Mouse (Mus musculus) heart, adult 2 months (tissue): ENCODE measurements around the gene Nt5c1a. TPM values are rescaled to one million over a fixed set of nuclear protein-coding genes. Genes with fewer than 3 reads are reported as not detected.

Source experiments
- DNase-seq, 2 experiments: peaks; one replicate each; pipeline ENCODE4 v3.0.0; 2021
- H3K27ac ChIP-seq: fragments of 200-600 bp; 2 replicates; pipeline ENCODE4 v1.8.1; 2022
- H3K27me3 ChIP-seq: fragments of 200-500 bp; 2 replicates; pipeline ENCODE4 v1.6.1; 2012; ENCODE audit warnings: mild to moderate bottlenecking, low read length, inconsistent platforms, mixed read lengths; ENCODE audit not compliant: control insufficient read depth, insufficient read depth
- H3K36me3 ChIP-seq: fragments of 200-500 bp; 2 replicates; pipeline ENCODE4 v1.6.1; 2012; ENCODE audit warnings: low read length, inconsistent platforms; ENCODE audit not compliant: control insufficient read depth, insufficient read depth
- H3K4me1 ChIP-seq: fragments of 200-500 bp; 2 replicates; pipeline ENCODE4 v1.6.1; 2011; ENCODE audit warnings: low read length; ENCODE audit not compliant: control insufficient read depth, insufficient read depth
- H3K4me3 ChIP-seq: fragments of 200-600 bp; 2 replicates; pipeline ENCODE4 v1.8.1; 2022
- H3K79me2 ChIP-seq: fragments of 200-500 bp; replicated peaks from 2 replicates; pipeline ENCODE4 v1.6.1; 2012; ENCODE audit warnings: mild to moderate bottlenecking, inconsistent platforms, low read length, moderate library complexity, mixed read lengths; ENCODE audit not compliant: control insufficient read depth, insufficient read depth
- H3K9ac ChIP-seq: fragments of 200-500 bp; 2 replicates; pipeline ENCODE4 v1.6.1; 2012; ENCODE audit warnings: low read depth, mild to moderate bottlenecking, control low read depth, inconsistent platforms, low read length, mixed read lengths
- CTCF ChIP-seq: fragments of 200-600 bp; IDR thresholded peaks from 2 replicates; pipeline ENCODE4 v1.8.1; 2022; ENCODE audit warnings: antibody characterized with exemption, mild to moderate bottlenecking, moderate library complexity
- EP300 ChIP-seq: fragments of 200-500 bp; IDR thresholded peaks from 2 replicates; pipeline ENCODE4 v1.6.1; 2011; ENCODE audit warnings: low read depth, low read length, control low read depth; ENCODE audit not compliant: insufficient read depth
- POLR2A ChIP-seq: fragments of 200-500 bp; IDR thresholded peaks from 2 replicates; pipeline ENCODE4 v1.6.1; 2011; ENCODE audit warnings: mild to moderate bottlenecking, low read depth, low read length, control low read depth; ENCODE audit not compliant: insufficient read depth
- WGBS: fragments of 180-500 bp; shearing (Covaris S2); methylation state at CpG from one replicate; pipeline ENCODE4 v1.1.7; 2018; 5-methylcytosine and 5-hydroxymethylcytosine counted together
- intact Hi-C: fragments of 180-260 bp; cut with DNase I; formaldehyde crosslinking; loops from one replicate; pipeline ENCODE4 v1.15.1; 2025
- polyA plus RNA-seq: library from polyadenylated mRNA; depleted of rRNA; stranded (reverse); fragments of >200 nt; gene quantifications from 2 replicates; pipeline ENCODE4 v1.2.3, GENCODE M21; 2012
- total RNA-seq, 2 experiments: library from RNA; stranded (reverse); gene quantifications; 2 replicates each; pipeline ENCODE4 v1.2.3; 2021

The Nt5c1a gene
- total and polyA plus RNA-seq, 3 experiments, result 19.6 to 57.6 (median 50.8) TPM

DNA sequence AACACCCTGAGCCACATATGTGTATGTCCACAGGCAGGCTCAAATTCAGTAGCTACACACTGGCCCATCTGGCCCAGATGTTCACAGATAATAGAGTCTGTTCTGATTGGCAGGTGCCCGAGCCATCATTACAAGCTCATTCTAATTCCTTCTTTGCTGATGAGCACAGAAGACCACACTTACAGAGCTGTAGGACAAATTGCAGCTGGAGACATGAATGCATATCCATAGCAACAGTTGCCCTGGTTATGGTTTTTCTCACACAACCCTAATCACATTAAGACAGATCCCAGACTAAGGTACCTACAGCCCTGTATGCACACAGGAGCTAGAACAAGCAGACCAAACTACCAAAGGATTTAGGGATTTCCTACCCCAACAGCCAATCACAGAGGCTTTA, 14.1 kb downstream of the Nt5c1a start:
- WGBS, result 89% methylated on average over 1 of the region's 1 CpGs
- intact Hi-C loops, result loop anchor here (5.0 kb wide), 1 partner anchor 58 kb away; no protein-coding TSS in a partner anchor

DNA sequence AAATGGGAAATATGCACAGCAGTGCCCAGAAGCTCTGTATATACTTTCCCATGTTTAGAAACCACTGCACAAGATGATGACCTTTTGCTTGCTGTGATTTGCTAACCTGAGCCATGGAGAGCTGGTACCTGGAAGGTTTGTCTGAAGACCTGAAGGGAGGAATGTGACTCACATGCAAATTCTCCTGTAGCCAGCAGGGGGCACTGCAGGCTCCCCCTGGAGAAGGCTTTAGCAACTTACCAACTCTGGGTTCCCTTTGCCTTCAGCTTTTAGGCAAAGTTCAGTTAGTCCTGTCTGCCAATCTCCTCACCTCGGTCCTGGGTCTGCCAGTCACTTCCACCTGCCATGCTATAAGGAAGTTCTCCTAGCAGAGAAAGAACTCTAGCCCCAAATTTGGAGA, 15.5 kb downstream of the Nt5c1a start:
- peak; percentile 32 to 67 for DNase-seq
- 3% methylated on average over 1 of the region's 1 CpGs for WGBS
- Histone ChIP-seq H3K79me2 (no peaks in the 10 kb centered on the region), H3K9ac (no peak overlapping the region), H3K27me3 (no peaks in the 10 kb centered on the region), H3K4me3 (no peak overlapping the region), H3K27ac (no peak overlapping the region), H3K36me3 (no peaks in the 10 kb centered on the region), H3K4me1 (peaks cover 4% of the 10 kb centered on the region; the same call in 1 of the 2 replicates)
- intact Hi-C loops, result loop anchor here (5.0 kb wide), 1 partner anchor 59 kb away; no protein-coding TSS in a partner anchor
- TF ChIP-seq EP300, result 0 out of 2 replicates have a peak, but pooled peaks have one; percentile 67
- no peak for TF ChIP-seq POLR2A
- TF ChIP-seq CTCF, result peak; percentile 98

More for the DNA sequence above, 14.1 kb downstream of the Nt5c1a start:
- Histone ChIP-seq H3K4me1 (peaks cover 2% of the 10 kb centered on the region; the same call in 1 of the 2 replicates), H3K4me3 (no peak overlapping the region), H3K79me2 (no peaks in the 10 kb centered on the region), H3K27me3 (no peaks in the 10 kb centered on the region), H3K27ac (no peak overlapping the region), H3K9ac (no peak overlapping the region), H3K36me3 (no peaks in the 10 kb centered on the region)
- DNase-seq, result no peak
- TF ChIP-seq CTCF, result no peak
- TF ChIP-seq EP300, result no peak
- TF ChIP-seq POLR2A, result no peak

DNA sequence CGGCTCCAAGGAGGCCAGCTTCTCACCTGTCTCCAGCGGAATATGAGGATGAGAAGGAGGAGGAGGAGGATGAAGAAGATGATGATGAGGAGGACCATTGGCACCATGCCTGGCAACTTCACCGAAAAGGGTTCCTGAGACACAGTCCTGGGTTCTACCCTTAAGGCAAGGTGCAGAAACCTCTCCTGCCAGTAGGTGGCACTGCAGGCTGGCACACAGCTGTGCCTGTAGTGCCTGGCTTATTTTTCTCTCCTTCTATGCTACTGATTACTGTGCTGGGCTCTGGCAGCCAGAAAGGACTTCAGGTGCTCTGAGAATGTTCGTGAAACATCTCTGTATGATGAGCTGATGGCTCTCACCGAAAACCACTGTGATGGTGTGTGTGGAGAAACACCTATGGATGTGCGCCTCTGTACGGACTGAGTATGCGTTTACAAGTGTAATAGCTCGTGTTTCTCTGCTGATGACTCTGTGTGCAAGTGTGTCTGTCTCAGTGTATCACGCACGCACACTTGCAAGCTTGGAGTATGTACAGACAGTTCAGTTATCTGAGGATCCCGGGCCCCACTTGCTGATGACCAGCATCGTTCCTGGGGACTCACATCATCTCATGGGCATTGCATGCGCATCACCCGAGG, 18.5 kb downstream of the Nt5c1a start:
- no peak for TF ChIP-seq CTCF
- peak; percentile 91 for TF ChIP-seq EP300

DNA sequence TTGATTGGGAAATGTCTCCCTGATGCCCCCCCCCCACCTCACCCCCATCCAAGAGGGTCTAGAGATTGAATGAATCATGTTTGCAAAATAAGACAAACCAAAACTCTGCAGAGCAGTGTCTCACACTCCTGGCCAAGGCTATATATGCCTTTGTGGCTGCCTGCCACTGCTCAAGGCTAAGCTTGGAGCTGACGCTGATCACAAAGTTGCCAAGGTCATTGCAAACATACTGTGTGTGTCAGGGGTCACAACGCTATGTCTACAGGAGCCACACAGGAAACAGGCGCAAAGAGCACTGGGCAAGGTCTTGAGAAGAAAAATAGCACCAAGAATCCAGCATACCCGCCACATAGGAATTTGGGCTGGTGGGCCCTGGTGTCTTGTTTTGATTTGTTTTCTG, 19.3 kb downstream of the Nt5c1a start:
- intact Hi-C loops, result no loop called here
- Histone ChIP-seq H3K79me2 (no peaks in the 10 kb centered on the region), H3K4me3 (no peak overlapping the region), H3K27ac (no peak overlapping the region; the same call in 1 of the 2 replicates), H3K27me3 (no peaks in the 10 kb centered on the region), H3K9ac (no peak overlapping the region), H3K4me1 (peaks cover 6% of the 10 kb centered on the region; the same call in 1 of the 2 replicates), H3K36me3 (no peaks in the 10 kb centered on the region)
- TF ChIP-seq POLR2A, result no peak
- TF ChIP-seq EP300, result no peak
- TF ChIP-seq CTCF, result no peak
- 64% methylated on average over 4 of the region's 4 CpGs for WGBS
- DNase-seq, result no peak

More for the DNA sequence above, 18.5 kb downstream of the Nt5c1a start:
- no peaks in the 10 kb centered on the region for H3K79me2 ChIP-seq
- no peaks in the 10 kb centered on the region for H3K27me3 ChIP-seq
- peak; percentile 69 to 84 for DNase-seq
- no peaks in the 10 kb centered on the region for H3K36me3 ChIP-seq
- no peak overlapping the region for H3K4me3 ChIP-seq
- intact Hi-C loops, result loop anchor here (1.0 to 5.0 kb wide), 2 partner anchors 34 to 63 kb away; no protein-coding TSS in a partner anchor
- no peak overlapping the region for H3K27ac ChIP-seq
- peaks cover 4% of the 10 kb centered on the region; the same call in 1 of the 2 replicates for H3K4me1 ChIP-seq
- 62% methylated on average over 15 of the region's 15 CpGs for WGBS
- H3K9ac ChIP-seq, result no peak overlapping the region

DNA sequence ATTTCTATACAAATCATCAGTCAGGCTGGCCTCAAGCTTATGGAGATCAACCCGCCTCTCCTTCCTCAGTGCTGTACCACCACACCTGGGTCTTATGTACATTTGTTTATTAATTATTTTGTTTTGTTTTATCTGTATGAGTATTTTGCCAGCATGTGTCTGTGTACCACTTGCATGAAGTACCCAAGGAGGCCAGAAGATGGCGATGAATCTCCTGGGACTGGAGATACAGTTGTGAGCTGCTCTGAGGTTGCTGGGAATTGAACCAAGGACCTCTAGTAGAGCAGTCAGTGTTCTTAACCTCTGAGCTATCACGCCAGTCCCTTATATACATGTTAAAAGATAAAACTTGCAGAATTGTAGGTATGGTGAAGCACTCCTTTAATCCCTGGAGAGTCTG, 22.0 kb downstream of the Nt5c1a start:
- Histone ChIP-seq H3K79me2 (no peaks in the 10 kb centered on the region), H3K9ac (no peak overlapping the region), H3K4me3 (no peak overlapping the region), H3K27ac (no peak overlapping the region), H3K36me3 (no peaks in the 10 kb centered on the region), H3K4me1 (peaks cover 13% of the 10 kb centered on the region), H3K27me3 (no peaks in the 10 kb centered on the region)
- TF ChIP-seq CTCF (peak; percentile 64), POLR2A (no peak)
- no peak for DNase-seq
- intact Hi-C loops, result no loop called here
- 78% methylated on average over 3 of the region's 3 CpGs for WGBS

DNA sequence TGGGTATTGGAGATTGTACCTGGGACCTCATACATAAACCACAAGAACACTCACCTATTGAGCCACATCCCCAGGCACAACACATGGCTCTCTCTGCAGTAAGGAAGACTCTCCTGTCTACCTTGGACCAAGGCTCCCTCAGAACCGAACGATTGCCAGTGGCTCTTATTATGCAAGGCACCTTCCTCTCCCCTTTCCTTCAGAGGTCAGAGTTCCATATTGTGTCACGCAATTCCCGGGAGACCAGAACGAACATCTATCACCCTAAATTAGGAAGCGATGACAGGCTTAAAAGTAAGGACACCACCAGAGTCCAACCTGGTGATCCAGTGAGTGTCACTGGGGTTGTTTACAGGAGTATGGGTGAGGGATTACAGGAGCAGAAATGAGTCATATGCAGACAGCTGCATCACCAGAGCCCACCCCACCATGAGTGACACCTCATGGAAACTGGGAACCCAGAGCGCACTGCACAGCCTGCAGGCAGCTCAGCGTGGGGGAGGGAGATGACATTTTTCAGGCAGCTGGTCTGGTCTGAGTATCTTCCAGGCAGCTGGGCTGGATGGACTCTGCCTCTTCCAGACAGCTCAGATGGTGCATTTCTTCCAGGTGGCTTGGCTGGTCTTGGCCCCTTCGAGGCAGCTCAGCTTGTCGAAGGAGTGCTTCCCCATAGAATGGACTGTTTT, 24.6 kb downstream of the Nt5c1a start:
- WGBS, result 39% methylated on average over 10 of the region's 10 CpGs
- Histone ChIP-seq H3K27me3 (no peaks in the 10 kb centered on the region), H3K27ac (no peak overlapping the region; the same call in 1 of the 2 replicates), H3K36me3 (no peaks in the 10 kb centered on the region), H3K4me3 (no peak overlapping the region), H3K4me1 (peaks cover 14% of the 10 kb centered on the region), H3K9ac (no peak overlapping the region), H3K79me2 (no peaks in the 10 kb centered on the region)
- intact Hi-C loops, result no loop called here
- TF ChIP-seq CTCF (no peak), EP300 (peak; percentile 77; the same call in 1 of the 2 replicates), POLR2A (0 out of 2 replicates have a peak, but pooled peaks have one; percentile 11)
- peak; percentile 63 to 79 for DNase-seq
